Mouse (Mus musculus) megakaryocyte, embryonic 14.5 days (primary cell): Measurements from ENCODE around the gene Trim9.

Source experiments
- FLI1 ChIP-seq: IDR thresholded peaks from 2 replicates; pipeline ENCODE4 v1.6.1; 2012; ENCODE audit warnings: low read length, inconsistent platforms, mixed read lengths
- GATA1 ChIP-seq: IDR thresholded peaks from 3 replicates; pipeline ENCODE4 v1.6.1; 2012; ENCODE audit warnings: mixed read lengths, low read length, inconsistent platforms, borderline replicate concordance

- no peak for TF ChIP-seq GATA1
- no peak for TF ChIP-seq FLI1
Observed at GRCm38 (mm10) chr12:70302022-70302720, 45.2 kb downstream of the Trim9 start.
